Mouse (Mus musculus) lung, postnatal 0 days (tissue): ENCODE results near the gene Dst.

ENCODE experiments used
- CTCF ChIP-seq: IDR thresholded peaks from 2 replicates; pipeline ENCODE4 v1.5.1; 2016; ENCODE audit warnings: antibody characterized with exemption, mild to moderate bottlenecking
- EP300 ChIP-seq: IDR thresholded peaks from 2 replicates; pipeline ENCODE4 v1.6.1; 2016; ENCODE audit warnings: antibody characterized with exemption, mild to moderate bottlenecking, control low read depth

- no peak for TF ChIP-seq EP300
- no peak for TF ChIP-seq CTCF
Observed at GRCm38 (mm10) chr1:34167151-34168057, 259.4 kb downstream of the Dst start.
